Mouse (Mus musculus) thymus, postnatal 4 days (tissue): ENCODE measurements around the gene Mzf1.
A peak's percentile ranks its signal among the peaks of the same experiment; 100 is the strongest.

ENCODE experiments used
- DNase-seq: peaks from one replicate; pipeline ENCODE4 v3.0.0; 2021

The Mzf1 gene

GRCm38 (mm10) chr7:13034148-13034977 is 20.2 kb downstream of the Mzf1 start, which contains the start of gene Chmp2a:
TSS of gene Chmp2a (minus strand) at chr7:13034807.
- DNase-seq = peak; percentile 98

DNA sequence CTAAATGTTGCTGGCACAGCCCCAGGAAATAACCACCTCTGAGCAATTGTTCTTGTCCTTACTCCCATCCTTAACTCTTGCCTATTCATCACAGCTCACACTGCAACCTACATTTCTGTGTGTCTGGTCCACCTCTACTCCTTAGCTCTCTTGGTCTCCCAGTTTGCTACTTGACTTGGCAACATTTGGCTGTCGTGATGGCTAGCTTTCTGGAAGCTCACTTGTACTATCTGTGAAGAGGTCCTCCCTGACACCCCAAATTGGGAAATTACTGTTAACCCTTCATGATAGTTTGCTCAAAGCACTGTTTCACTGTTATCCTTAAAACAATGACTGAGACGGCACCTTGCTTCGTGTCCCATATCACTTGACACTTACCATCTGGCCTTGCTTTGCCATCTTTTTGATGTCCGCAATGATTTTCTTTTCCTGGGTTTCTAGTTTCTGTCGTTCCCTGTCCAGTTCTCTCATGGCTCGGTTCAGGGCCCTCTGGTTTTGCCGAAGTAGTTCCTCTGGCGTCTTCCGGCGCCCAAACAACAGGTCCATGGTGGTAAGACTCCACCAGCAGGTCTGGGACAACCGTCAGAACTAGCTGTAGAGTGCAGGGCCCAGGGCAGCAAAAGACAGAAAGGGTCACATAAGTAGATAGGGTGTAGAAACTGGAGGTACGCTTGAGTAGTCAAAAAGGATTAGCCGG is 21.0 kb downstream of the Mzf1 start:
- DNase-seq = no peak

DNA sequence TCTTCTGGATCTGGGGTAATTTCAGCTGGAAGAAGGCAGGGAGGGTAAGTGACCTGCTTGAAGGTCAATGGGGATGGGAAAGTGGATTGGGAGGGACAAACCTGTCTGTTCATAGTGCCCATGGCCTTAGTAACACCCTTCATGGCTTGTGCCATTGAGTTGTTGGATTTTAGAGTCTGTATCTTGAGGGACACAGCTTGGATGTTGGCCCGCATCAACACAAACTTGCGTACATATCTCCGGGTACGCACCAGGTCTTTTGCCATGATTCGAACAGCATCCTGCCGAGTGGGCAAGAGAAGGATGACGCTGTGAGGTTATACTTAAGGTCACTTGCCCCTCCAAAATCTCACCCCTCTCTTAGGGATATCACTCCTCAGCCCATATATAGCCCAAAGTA is 22.0 kb downstream of the Mzf1 start:
- no peak for DNase-seq

GRCm38 (mm10) chr7:13031983-13032382 is 22.6 kb downstream of the Mzf1 start:
- DNase-seq = no peak

- DNase-seq = peak; percentile 63
Observed at GRCm38 (mm10) chr7:13031069-13031468, 23.5 kb downstream of the Mzf1 start.

- no peak for DNase-seq
Observed at GRCm38 (mm10) chr7:13028986-13029385, 25.6 kb downstream of the Mzf1 start.

DNA sequence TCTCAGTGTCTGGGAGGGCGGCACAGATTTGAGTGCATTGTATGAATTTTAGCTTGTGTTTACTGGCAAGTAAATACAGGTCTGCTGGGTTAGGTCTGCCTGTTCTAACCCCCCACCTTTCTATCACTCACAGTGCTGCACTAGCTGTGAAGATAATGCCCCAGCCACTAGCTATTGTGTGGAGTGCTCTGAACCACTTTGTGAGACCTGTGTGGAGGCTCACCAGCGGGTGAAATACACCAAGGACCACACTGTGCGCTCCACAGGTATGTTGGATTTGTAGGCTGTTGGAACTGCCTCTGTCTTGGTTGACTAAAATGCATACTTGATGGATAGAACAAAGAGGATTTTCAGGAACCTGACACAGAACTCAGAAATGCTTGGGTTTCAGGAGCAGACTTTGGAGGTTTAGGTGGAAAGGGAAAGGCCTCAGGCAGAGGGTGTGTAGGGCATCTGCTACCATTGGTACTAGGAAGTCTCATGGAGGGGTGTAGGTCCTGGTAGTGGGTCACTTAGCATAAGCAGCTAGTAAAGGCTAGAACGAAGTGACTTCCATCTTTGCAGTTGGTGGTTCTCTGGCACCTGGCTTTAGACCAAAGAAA is 29.0 kb downstream of the Mzf1 start:
- DNase-seq = no peak

DNA sequence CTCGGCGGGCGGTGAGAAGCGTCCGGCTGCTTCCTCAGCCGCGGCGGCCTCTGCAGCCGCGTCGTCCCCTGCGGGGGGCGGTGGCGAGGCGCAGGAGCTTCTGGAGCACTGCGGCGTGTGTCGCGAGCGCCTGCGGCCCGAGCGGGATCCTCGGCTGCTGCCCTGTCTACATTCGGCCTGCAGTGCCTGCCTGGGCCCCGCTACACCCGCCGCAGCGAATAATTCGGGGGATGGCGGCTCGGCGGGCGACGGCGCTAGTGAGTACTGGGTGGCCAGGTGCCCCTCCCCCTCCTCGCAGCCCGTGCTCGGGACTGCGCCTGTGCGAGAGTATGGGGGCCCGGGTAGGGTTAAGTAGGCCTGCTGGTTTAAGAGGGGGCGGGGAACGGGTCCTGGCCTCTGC is 29.8 kb downstream of the Mzf1 start:
- peak; percentile 93 for DNase-seq

DNA sequence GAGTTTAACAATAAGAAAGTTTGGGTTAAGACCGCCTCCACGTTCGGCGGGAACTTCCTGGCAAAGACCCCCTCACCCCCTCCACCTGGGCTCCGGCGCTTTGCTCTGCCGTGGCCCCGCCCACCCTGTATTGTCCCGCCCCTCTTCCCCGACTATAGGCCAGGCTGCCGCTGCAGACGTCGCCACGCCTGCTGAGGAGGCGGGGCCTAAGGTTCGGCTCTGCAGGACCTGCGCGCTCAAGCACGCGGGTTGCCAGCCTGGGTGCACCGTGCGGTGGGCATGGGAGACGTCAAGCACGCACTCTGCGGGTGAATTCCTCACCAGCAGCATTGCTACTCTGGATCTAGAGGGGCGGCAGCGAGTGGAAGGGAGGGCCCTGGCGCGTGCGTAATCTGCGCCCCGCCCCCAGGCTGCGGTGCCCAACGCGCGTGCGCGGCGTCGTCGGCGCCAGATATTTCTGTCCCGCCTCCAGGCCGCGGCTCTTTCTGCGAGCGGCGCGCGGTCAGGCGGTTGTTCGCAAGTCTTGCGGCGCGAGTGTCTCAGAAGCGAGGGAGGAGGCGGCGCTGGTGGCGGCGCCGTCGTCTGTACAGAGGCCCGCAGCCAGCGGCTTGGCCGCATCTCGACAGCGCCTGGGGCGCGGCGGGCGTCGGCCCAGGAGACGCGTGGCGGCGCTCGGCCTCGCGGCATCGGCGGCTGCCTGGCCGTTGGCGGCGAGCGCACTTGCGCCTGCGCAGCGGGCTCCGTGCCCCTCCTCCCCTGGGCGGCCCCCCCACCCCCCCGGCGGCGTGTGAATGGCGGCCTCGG is 30.4 kb downstream of the Mzf1 start:
- peak; percentile 97 for DNase-seq

DNA sequence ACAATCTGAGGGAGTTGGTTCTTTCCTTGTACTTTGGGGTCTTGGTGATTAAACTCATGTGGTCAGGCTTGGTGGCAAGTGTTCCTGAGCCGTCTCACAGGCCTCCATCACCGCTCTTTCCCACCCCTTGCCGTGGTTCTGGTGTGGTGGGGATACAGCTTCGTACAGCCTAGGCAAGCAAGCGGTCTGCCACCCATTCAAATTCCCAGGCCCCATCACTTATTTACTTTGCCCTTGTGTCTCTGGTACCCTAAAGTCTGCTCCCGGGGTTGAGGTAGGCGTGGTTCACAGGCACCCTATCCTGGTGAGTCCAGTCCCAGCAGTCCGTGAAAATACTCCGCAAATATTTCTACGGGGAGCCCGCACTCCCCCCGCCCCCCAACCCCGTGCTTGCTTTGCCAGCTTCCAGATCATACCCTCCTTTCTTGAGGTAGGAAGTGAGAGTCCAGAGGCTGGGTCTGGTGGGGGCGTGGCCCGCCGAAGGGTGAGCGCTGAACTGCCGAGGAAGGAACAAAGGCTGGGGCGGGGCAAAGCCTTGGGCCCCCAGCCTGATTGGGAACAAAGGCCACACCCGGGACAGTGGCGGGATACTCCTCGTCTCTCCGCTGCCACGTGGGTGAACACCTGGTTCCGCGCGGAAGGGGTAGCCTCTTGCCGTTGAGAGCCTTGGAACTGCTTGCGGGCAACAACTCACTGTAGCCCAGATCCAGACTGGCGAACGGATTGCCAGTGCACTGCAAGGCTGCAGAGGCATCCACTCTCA is 31.6 kb downstream of the Mzf1 start:
- DNase-seq = peak; percentile 80

DNA sequence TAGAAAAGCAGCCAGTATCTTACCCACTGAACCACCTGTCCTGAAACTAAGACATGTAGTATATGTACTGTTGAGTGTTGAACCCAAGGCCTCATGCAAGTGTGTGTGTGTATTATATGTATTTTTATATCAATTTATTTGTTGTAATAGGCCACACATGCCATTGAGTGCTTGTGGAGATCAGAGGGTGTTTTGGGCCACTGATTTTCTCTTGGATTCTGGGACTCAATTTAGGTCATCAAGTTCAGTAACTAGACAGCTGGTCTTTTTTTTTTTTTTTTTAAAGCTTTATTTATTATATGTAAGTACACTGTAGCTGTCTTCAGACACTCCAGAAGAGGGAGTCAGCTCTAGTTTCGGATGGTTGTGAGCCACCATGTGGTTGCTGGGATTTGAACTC is 39.3 kb downstream of the Mzf1 start:
- no peak for DNase-seq

DNA sequence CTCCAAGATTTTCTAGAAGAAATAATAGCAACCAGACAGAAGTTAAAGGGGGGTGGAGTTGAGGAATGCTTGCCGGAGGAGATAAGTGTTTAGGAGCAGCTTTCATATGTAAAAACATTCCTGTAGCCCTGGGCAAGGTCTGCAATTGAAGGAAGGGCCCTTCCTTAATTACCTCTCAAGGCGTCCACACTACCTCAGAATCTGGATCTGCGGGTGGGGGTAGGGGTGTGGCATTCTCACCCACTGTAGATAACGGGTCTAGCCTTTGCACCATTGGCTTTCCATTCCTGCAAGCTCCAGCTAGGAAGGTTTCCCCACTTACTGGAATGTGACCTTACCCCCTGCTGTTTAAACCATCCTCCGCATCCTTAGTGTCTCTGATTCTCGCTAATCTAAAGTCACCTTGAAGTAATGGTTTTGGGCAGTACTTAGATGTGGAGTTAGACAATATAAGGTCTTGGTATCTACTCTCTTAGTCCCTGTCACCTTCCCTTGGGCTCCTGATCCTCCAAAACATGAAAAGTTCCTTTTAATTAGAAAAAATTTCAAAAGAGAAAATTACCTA is 40.2 kb downstream of the Mzf1 start:
- no peak for DNase-seq

DNA sequence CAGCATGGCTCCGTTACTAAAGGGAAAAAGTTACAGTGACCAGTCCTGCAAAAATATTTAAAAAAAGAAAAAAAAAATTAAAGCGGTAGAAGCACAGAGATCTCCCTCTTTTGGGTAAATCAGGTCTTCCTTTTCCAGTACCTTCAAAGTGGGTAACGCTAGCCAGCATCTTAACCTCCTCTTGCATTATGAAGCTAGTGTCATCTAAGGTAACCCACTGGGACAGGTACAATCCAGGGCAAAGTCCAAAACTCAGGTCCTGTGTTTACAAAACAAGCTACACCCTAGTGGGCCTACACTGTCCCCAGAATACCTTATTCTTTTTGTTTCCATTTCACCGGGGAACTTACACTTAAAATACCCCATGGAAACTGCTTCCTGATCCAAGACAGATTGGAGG is 40.9 kb downstream of the Mzf1 start:
- DNase-seq = no peak

DNA sequence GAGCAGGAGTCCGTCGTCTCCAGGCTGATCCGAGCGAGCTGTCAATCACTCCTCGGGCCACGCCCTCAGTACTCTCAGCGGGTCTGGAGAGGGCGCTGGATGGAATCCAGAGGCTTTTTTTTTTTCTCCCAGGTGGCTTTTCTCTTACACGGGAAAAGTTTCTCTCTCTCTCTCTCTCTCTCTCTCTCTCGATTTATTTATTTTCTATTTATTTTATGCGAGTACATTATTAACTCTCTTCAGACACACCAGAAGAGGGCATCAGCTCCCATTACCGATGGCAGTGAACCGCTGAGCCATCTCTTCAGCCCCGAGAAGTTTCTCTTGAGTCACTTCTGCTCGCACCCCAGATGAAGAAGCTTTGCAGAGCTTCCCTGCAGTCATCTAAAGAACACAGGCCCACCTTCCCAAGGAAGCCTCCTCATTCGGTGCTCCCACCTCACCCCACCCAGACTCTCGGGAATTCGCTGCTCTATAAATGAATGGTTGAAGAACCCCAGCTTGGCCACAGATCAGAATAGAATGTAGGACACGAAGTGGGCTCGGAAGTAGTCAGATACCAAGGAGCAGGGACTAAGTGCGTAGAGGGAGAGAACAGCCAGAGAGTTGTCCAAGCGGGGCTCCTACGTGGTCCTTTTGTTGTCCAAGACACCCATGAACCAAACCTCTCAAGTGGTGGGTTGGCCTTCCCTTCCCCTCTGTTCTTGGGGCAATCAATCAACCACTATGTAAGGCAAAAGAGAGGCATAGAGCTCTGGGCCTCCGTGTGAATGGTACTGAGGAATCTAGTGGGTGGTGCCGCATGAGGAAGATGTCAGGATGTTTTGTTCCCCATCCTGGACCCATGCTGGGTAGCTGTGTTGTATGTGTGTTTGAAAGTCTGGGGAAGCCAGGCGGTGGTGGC is 44.3 kb downstream of the Mzf1 start, which contains the start of gene Zbtb45:
Zbtb45 (minus strand) TSS at position 30 of the 904 bp plus-strand sequence.
- DNase-seq = no peak

DNA sequence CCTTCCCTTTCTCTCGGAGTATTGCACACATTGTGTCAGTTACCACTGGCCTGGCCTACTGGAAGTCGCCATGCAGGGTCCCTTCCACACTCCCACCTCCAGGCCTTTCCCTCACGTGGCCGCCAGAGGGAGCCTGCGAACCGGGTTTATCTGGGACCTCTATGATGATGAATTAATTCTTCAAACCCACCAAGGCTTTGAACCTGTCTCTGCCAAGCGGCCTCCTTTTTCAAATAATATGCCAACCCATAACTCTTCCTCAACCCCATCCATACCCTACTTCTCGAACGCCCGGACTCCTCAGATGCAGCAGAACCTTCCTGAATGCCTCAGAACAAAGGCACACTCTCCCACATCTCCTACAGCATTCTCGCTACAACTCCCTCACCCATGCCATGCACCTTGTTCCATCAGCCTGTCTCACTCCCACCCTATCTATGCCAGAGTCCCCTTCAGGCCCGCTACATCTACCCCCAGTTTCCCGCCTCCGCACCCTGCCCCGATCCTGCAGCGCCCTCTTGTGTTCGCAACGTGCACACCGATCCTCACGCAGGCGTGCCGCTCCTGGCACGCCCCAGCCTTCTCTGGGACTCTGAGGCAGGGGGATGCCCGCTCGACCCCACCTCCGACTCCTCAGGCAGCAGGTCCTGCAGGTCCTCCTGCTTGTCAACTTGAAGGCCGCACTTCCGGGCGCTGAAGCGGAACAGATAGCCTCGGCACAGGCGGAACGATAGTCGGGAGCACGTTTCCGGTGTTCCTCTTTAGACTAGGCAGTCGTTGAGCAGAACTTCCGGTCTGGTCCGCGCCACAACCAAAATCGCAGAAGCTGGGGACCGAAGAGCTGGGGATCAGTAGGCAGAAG is 45.2 kb downstream of the Mzf1 start:
- DNase-seq = peak; percentile 94

DNA sequence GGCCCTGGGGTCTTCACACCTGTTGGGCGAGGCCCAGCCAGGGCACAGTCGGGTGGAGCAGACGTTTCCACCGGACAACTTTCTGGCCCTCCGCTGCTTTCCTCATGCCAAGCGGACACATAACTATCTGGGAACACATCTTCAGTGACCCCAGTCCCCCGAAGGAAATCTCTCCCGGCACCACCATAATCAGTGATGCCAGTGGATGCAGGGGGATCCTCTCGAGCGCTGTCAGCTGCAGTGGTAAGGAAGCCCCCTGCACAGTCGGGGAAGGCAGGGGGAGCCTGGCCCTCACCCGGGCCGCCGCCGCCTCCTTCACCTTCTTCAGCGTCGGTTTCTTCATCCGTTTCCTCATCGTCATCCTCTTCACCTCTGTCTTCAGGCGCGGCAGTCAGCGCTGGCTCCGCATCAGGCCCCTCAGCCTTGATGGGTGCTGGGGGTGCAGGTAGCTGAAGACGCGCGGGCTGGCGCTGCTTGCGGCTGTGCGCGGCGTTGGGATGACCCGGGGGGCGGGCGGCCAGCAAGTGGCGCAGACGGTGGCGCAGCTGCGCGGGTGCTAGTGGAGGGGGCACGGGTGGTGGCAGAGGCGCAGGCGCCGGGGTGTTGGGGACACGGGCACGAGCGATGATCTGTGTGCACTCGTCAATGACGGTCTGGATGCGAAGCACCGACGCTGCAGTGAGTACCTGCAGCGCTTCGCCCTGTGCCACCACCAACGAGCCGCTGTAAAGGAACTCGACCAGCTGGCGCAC is 47.0 kb downstream of the Mzf1 start:
- DNase-seq = no peak

DNA sequence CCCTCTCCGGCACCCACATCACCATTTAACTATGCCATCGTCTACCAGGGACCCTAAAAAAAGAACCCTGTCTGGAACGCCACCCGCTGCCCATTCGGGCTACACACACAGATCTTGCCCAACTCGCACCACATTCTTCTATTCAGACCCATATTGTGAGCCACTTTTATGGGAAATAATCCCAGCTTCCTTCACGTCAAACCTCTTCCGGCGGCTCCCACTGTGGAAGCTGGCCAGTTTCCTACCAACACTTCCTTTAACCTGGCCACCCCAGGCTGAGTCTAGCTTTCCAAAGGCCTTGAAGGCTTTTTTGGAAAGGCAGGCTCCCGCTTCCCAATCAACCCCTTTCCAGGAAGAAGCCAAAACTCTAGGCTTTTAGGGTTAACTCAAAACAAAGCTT is 48.0 kb downstream of the Mzf1 start:
- no peak for DNase-seq

- DNase-seq = no peak
Observed at GRCm38 (mm10) chr7:13006011-13006410, 48.6 kb downstream of the Mzf1 start.

- DNase-seq = no peak
Observed at GRCm38 (mm10) chr7:13003380-13003779, 51.2 kb downstream of the Mzf1 start.
